Mouse (Mus musculus): Measurements from ENCODE around the gene Gtsf1.

The Gtsf1 gene

DNA sequence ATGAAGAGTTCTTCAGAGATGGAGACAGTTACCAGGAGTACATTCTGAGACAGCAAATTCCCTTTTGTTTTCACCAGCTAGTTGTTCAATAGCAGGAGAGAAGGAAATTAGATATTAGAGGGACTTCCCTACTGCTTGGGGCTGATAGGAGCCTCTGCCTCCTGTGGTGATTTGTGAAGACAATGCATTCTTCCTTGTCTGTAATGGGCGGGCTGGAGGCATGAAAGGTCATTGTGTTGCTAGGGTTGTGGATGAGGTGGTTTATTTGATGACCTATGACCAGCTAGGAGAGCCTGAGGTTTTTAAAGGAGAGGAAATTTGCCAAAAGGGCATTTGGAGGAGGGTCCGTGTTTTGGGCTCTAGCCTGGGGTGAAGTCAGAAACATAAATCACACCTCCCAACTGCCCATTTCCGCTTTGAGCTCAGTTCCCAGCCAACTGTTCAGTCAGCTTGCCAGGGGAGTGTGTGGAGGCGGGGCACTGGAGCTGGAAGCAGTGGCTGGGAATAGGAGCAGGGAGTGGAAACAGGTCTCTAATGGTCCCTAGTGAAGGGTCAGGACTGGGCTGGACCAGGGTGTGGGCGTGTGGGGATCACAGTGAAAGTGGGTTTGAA lies 47.4 kb downstream of the Gtsf1 start:
- POLR2A ChIA-PET, result interaction anchor here in 3 of 4 experiments (0.6 to 6.9 kb wide), 17 partner anchors 11 to 1134 kb away, joined by 3 to 38 read pairs (median 3); partner anchors contain the start of gene Itga5 (in 1 of the 3)
- CTCF ChIA-PET, result interaction anchor here in 3 of 4 experiments (0.6 to 1.2 kb wide), 6 partner anchors 59 to 200 kb away, joined by 3 to 6 read pairs (median 3); partner anchors contain the start of gene Gpr84 (in 1 of the 3)

DNA sequence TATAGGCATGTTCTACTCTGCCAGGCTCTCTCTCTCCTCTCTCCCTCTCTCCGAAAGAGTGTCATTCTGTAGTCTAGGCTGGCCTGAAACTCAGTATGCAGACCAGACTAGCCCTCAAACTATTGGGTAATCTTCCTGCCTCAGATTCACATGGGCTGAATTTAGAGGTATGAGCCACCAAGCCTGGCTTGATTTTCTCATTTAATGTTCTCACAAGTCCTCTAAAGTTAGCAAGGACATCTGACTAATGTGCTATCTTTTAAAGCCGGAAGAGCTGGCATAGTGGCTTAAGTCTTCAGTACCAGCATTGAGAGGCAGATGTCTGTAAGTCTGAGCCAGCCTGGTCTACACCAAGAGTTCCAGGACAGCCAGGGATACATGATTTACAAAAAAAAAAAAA lies 48.2 kb downstream of the Gtsf1 start:
- ChIA-PET POLR2A (interaction anchor here in 3 of 4 experiments (0.6 to 6.9 kb wide), 18 partner anchors 11 to 336 kb away, joined by 3 to 38 read pairs (median 3); partner anchors contain the start of gene Itga5 (in 1 of the 3)), CTCF (interaction anchor here in 2 of 4 experiments (0.6 to 1.2 kb wide), 4 partner anchors 21 to 199 kb away, joined by 3 to 6 read pairs (median 4); partner anchors contain the start of gene Gpr84 (in 1 of the 2))

DNA sequence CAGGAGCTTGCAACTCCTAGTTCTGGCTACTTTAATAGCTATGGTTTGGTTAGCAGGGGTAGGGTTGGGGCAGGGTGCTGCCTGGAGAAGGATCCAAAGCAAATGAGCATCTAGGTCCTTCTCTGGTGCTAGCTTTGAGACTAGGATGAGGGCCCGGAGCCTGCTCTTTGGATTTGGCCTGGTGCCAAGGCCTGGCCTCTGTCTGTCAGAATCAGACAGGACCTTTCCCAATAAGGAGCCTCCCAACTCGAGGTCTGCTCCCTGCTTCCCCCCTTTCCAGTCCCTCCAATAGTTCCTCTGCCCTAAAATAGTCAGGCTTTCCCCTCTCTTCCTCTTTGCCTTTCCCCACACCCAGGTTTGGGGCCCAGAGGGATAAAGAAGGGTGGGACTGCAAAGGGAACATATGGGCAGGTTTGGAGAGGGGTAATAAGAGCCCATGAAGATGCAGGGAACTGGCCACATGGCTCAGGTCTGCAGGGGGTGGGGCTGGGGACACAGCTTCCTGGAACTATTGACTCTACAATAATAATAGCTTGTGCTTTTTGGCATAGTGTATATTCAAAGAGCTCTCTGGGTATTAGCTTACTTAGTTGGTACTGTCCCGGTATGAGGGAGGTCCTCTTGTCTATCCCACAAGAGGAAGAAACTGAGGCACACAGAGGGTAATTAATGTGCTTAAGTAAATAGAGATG lies 51.5 kb downstream of the Gtsf1 start:
- CTCF ChIA-PET, result no interaction called here
- POLR2A ChIA-PET, result interaction anchor here in 1 of 4 experiments (0.5 kb wide), 1 partner anchor 111 kb away, joined by 3 read pairs; no protein-coding TSS in a partner anchor

DNA sequence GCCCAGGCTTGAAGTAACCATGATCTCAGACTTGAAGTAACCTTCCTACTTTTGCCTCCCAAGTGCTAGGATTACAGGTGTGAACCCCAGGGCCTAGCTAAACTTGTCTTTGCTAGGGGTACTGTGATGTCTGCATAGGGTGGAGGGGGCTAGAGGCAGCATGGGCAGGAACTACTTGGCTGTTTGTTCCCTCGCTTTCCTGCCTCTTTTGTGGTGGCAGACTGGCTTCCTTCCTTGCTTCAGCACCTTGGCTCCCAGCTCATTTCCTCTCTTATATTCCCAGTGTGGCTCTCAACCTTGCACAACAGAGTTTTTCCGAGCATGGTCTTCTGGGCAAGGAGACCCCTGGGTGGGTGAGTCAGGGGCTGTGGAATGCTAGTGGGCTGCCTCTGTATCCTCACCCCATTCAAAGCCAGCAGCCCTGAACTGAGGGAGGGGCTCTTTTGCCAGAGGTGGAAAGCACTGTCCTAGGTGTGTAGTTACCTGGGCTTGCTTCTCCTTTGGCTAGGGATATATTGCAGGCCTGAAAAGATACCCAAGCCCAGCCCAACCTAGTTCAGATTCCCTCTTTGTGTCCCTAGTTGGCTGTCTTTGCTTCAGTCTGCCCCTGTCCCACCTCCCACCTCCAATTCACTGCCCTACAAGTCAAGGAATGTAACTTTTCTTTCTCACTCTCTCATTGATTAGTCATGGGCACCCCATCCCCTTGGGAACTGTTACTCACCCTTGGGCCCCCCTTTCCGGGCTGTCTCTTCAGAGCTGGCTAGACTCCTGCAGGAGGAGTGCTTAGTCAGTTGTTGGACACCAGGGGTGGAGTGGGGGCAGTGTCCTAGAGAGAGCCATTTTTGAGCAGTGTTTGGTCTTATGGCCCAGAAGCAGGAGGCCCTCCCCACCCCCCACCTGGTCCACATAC lies 52.3 kb downstream of the Gtsf1 start:
- ChIA-PET POLR2A (interaction anchor here in 2 of 4 experiments (0.5 to 1.9 kb wide), 6 partner anchors 11 to 139 kb away, joined by 3 to 5 read pairs (median 4); partner anchors contain the start of gene Cbx5 (in 2 of the 2)), CTCF (interaction anchor here in 1 of 4 experiments (0.8 kb wide), 1 partner anchor 54 kb away, joined by 4 read pairs; no protein-coding TSS in a partner anchor)

DNA sequence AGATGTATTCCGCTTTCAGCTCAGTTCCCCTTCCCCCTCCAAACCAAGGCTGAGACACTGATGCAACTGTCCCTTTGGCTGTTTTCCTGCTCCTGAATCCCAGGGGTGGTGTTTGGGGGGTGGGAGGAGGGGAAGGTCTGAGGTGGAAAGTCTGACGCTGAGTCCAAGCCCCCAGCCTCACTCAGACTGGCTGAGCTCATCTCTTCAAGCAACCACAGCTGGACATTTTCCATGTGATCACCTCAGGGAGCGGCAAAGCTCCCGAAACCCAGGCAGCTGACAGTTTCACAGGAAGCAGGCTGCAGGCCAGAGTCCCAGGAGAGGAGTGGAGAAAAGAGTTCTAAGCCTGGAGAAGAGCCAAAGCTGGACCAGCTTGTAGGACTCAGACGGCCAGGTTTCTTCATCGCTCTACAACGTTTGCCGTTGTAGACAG lies 53.4 kb downstream of the Gtsf1 start:
- POLR2A ChIA-PET, result interaction anchor here in 2 of 4 experiments (0.7 to 1.9 kb wide), 9 partner anchors 8 to 138 kb away, joined by 3 to 6 read pairs (median 4); partner anchors contain the start of gene Cbx5 (in 2 of the 2)
- CTCF ChIA-PET, result interaction anchor here in 1 of 4 experiments (0.8 to 1.0 kb wide), 2 partner anchors 11 to 53 kb away, joined by 4 read pairs; no protein-coding TSS in a partner anchor

DNA sequence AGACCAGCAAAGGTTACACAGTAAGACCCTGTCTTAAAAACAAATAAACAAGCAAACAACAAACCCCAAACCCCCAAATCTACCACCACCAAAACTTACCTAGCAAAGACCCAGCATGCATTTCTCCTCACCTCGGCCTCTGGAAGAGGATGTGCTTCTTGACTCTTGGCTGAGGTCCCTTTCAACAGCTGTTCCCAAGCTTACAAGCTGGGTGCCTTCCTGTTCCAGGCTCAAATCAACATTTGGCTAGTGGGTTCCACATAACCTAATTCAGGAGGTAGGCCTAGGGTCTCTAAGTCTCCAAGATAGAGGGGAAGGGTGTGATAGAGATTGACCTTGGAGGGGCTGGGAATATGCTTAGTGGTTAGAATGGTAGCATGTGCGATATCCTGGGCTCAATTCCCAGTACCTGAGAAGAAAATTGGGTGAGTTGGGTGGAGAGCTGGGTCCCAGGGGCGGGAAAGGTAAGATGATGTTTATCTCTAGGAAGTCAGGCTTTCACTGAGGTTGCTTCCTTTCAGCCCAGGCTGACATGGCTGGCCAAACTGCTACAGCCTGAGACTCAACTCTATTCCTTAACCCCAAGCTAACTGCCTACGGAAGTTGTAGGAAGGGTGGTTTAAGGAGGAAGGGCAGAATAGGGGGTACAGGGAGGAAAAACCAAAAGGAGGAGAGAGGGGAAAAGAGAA lies 55.0 kb downstream of the Gtsf1 start:
- ChIA-PET POLR2A (interaction anchor here in 1 of 4 experiments (0.9 to 1.7 kb wide), 2 partner anchors 9 to 534 kb away, joined by 3 to 6 read pairs; no protein-coding TSS in a partner anchor), CTCF (interaction anchor here in 1 of 4 experiments (1.1 kb wide), 1 partner anchor 52 kb away, joined by 3 read pairs; no protein-coding TSS in a partner anchor)

DNA sequence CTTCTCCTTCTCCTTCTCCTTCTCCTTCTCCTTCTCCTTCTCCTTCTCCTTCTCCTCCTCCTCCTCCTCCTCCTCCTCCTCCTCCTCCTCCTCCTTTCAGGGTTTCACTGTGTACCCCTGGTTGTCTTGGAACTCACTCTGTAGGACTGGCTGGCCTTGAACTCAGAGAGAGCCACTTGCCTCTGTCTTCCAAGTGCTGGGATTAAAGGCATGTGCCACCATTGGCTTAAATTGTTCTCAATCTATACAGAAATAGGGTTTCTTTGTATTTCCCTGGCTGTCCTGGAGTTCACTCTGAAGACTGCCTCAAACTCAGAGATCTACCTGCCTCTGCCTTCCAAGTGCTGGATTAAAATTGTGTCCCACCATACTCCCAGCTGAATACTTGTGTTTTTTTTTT lies 57.8 kb downstream of the Gtsf1 start:
- ChIA-PET CTCF (interaction anchor here in 1 of 4 experiments (0.7 kb wide), 1 partner anchor 212 kb away, joined by 3 read pairs; no protein-coding TSS in a partner anchor), POLR2A (no interaction called here)

DNA sequence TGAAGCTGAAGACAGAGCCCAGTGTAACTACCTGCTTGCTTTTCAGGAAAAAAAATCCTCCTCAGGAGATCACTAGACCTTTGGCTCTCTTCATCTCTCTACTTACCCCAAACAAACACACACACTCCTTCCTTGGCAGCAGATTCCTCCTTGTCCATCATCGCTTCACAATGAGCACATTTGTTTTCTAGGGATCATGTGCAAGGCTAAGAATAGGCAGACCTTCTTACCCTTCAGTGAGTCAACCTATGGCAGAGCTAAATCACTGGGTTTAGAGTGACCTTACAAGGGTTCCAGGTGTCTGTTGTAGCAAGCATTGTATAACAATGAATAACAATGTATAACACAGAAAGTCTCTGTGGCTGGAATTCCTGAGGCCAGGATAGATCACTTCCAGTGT lies 58.5 kb downstream of the Gtsf1 start:
- CTCF ChIA-PET, result interaction anchor here in 2 of 4 experiments (0.8 to 1.4 kb wide), 3 partner anchors 19 to 48 kb away, joined by 3 to 4 read pairs (median 3); no protein-coding TSS in a partner anchor
- POLR2A ChIA-PET, result interaction anchor here in 2 of 4 experiments (0.6 to 1.6 kb wide), 5 partner anchors 9 to 145 kb away, joined by 3 to 7 read pairs (median 5); partner anchors contain the start of gene Cbx5 (in 1 of the 2)

DNA sequence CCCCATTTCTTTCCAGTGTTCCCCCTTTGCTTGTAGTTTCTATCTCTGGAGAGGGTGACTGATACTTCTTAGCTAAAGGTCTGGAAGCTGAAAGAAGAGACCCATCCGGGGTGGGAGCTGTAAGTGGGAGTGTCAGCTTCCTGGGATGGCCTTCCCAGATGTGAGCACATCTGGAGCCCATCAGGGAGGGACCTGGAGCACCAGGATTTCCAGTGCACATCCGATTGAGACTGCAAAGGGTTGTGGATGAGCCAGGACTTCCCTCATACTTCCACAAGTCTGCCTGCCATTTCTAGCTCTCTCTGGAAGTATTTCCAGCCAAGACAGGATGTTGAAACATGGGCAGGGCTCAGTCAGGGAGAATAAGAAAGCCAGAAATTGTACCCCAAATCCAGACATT lies 59.1 kb downstream of the Gtsf1 start:
- ChIA-PET CTCF (interaction anchor here in 2 of 4 experiments (0.8 to 1.4 kb wide), 4 partner anchors 18 to 50 kb away, joined by 3 to 4 read pairs (median 4); no protein-coding TSS in a partner anchor), POLR2A (interaction anchor here in 2 of 4 experiments (0.6 to 1.6 kb wide), 6 partner anchors 9 to 146 kb away, joined by 3 to 5 read pairs (median 4); partner anchors contain the start of gene Cbx5 (in 1 of the 2))

DNA sequence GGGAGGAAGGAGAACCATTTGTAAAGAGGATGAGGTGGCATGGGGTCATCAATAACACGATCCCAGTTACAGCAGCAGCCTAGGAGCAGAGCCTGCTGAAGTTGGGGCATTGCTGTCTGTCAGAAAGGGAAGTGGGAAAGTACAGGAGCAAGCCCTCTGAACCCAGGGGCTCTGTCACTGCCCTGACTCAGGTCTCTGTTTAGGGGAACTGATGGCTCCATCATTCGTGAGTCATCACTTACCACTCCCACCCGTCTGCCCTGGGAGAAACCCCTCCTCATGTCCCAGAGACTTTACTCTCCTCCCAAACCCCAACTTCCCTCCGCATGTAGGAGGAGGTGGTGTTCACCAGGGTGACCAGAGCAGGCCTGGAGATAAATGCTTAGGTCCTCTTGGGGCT lies 59.8 kb downstream of the Gtsf1 start:
- ChIA-PET POLR2A (interaction anchor here in 1 of 4 experiments (0.9 to 1.6 kb wide), 4 partner anchors 10 to 131 kb away, joined by 3 to 5 read pairs (median 4); partner anchors contain the start of gene Cbx5), CTCF (interaction anchor here in 1 of 4 experiments (1.0 to 1.4 kb wide), 2 partner anchors 47 to 50 kb away, joined by 3 to 4 read pairs; no protein-coding TSS in a partner anchor)

DNA sequence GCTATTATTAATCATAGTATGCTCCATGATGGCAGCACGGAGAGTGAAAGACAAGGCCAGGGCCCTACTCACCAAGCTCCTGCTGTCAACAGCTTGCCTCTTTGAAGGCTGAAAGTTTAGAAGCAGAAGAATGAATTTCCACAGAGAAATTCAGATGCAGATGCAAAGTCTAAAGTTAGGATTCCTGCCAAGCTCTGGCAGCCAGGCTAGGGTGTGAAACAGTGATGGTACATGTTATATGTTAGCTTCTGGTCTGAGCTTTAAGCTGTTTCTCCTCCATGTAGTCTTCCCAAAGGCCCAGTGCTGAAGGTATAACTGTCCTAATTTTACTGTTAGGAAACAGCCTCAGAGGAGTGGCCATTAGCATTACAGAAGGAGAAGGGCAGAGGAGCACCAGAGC lies 61.1 kb downstream of the Gtsf1 start:
- ChIA-PET POLR2A (interaction anchor here (0.6 to 2.2 kb wide), 9 partner anchors 9 to 145 kb away, joined by 3 to 5 read pairs (median 3); partner anchors contain the start of genes Cbx5 (in 1 of the 4) and Hnrnpa1 (in 1 of the 4)), CTCF (interaction anchor here in 2 of 4 experiments (0.5 to 1.1 kb wide), 3 partner anchors 20 to 46 kb away, joined by 3 to 4 read pairs (median 3); no protein-coding TSS in a partner anchor)

DNA sequence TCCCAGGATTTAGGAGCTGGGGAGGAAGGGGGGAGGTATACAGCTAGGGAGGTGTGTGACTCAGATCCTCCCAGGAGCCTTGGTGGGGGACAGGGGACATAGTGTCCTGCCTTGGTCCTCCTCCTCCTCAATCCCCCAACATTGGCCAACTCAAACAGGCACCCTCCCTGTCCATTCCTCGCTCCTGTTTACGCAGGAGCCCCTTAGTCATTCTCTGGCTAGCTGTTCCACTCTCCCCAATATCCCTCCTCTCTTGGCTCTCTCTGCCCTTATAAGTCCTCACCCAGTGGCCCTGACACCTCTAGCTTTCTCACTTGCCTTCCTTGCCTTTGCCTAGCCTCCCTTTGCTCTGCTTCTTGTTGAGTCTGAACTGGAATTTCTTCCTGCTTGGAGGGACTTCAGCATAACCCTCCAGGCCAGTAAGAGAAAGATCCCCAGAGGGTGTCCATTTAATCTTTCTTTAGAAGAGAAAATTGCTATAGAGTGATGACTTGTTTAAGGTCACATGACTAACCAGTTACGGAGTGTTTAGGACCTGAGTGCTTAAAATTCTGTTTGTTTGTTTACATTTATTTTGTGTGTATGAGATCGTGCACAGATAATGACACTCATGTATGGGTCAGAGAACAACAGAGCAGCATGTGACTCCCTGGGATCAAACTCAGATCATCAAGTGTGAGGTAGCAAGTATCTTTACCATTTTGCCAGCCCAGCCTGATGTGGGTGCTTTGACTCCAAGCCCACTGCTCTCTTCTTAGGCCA lies 61.9 kb downstream of the Gtsf1 start:
- ChIA-PET POLR2A (interaction anchor here (0.6 to 5.6 kb wide), 12 partner anchors 8 to 543 kb away, joined by 3 to 38 read pairs (median 4); partner anchors contain the start of genes Cbx5 (in 1 of the 4) and Hnrnpa1 (in 1 of the 4)), CTCF (interaction anchor here (0.5 to 1.1 kb wide), 5 partner anchors 16 to 170 kb away, joined by 3 to 4 read pairs (median 4); no protein-coding TSS in a partner anchor)

DNA sequence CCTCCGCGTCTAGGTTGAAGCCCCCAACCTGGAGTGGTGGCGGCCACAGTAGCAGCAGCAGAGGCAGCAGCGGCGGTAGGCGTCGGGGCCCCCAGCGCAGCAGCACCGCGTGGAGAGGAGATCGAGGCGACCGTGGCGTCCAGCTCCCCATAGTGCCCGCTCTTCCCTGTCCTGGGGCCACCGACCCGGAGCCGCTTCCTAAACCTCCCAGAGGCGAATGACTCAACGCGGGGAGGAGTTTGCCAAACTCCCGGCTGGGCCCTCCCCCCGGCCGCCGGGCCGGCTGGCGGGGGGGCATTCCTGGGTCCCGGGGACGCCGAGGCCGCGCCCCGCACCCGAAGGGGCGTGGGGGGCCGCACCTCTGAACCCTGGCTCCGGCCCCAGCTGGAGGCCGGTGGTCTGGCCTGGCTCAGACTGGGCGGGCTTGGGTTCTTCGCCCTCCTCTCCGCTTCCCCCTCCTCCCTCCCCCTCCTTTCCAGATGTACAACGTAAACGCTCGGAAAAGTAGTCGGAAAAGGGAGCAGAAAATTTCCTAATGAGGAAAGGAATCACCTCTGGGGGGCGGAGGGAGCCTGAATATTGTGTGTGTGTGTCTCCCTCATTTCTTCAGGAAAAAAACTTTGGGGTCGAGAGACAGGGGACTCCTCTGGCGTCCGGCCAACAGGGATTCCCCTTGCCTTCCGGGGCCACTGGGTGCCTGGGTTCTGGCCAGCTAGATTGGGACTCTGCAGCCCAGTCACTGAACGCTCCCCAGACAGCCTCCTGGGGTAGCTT lies 63.7 kb downstream of the Gtsf1 start, which contains the start of gene Itga5:
Itga5 (minus strand) TSS at position 388 of the 774 bp plus-strand sequence.
- POLR2A ChIA-PET, result interaction anchor here in 3 of 4 experiments (0.6 to 5.6 kb wide), 24 partner anchors 8 to 776 kb away, joined by 3 to 38 read pairs (median 4); partner anchors contain the start of genes Cbx5 (in 1 of the 3), Copz1 (in 1 of the 3) and Ppp1r1a (in 1 of the 3)
- CTCF ChIA-PET, result interaction anchor here in 3 of 4 experiments (0.6 to 2.1 kb wide), 8 partner anchors 22 to 672 kb away, joined by 3 to 7 read pairs (median 4); no protein-coding TSS in a partner anchor

DNA sequence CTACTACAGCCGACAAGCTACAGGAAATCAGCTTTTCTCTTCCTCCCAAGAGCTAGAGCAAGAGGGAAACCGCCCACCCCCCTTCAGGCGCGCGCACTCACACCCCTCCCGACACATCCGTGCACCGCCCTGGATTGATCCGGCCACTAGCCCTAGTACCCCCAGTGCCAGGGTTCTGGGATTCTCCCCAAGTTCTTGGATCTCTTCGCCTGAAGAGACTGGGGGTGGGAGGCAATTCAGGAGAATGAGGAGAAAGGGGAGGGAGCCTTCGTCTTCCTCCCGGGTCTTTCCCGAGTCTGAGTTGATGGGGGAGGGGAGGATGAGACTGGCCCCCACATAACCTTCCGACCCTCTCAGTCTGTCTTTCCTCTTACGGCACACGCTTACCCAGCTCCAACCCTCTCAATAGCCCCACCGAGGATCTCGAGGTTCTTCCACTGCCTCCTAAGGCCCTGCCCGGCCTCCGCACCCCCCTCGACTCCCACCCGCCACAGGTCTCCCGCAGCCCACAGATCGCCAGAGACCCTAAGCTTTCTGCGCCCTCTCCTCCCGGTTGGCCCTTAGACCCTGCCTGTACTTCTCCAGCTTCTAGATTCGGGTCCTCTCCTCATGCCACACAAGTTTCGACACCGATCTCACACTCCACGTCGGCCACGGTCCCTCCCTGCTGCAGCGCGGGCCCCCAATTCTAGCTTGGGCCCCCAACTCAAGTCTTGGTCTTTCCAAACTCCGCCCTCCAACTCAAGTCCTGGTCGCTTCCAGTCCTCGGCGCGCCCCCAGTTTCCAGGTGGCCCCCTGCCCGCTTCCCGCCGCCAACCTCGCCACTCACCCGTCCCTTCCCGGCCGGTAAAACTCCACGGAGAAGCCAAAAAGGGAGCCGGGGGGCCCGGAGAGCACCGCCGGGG lies 64.5 kb downstream of the Gtsf1 start:
- CTCF ChIA-PET, result interaction anchor here (0.6 to 2.1 kb wide), 12 partner anchors 11 to 671 kb away, joined by 3 to 7 read pairs (median 4); no protein-coding TSS in a partner anchor
- POLR2A ChIA-PET, result interaction anchor here in 2 of 4 experiments (0.8 to 5.6 kb wide), 28 partner anchors 9 to 172 kb away, joined by 3 to 38 read pairs (median 4); partner anchors contain the start of genes Cbx5 (in 1 of the 2), Copz1 (in 1 of the 2), Ppp1r1a (in 1 of the 2) and Zfp385a (in 1 of the 2)
